Mouse (Mus musculus): Measurements from ENCODE around the gene Ttc25.
"Not testable (repeated sequence)": the region's sequence is repeated elsewhere in the genome, so short reads cannot be mapped to it uniquely, and the experiment has no call there.

- TF ChIP-seq CTCF (IDR thresholded peaks at IDR 0.05; ENCODE audit: borderline replicate concordance, insufficient read depth, low read depth, low read length); POLR2A (IDR thresholded peaks at IDR 0.05; ENCODE audit: borderline replicate concordance, insufficient read depth, low read length): not testable (repeated sequence)
Measured at GRCm38 (mm10) chr11:100582413-100582812, 37.0 kb downstream of the Ttc25 start.
